Mouse (Mus musculus) brain, embryonic 14.5 days (tissue): Measurements from ENCODE around the gene Kmt2b.

Experiments used
- CTCF ChIP-seq: fragments of 200-500 bp; IDR thresholded peaks from 2 replicates; pipeline ENCODE4 v1.5.1; 2012; ENCODE audit warnings: inconsistent platforms, mild to moderate bottlenecking, moderate library complexity, borderline replicate concordance; ENCODE audit not compliant: insufficient read depth, insufficient read length; ENCODE audit errors: extremely low read depth
- POLR2A ChIP-seq: fragments of 200-500 bp; IDR thresholded peaks from 2 replicates; pipeline ENCODE4 v1.6.1; 2012; ENCODE audit warnings: mild to moderate bottlenecking, inconsistent platforms, borderline replicate concordance; ENCODE audit not compliant: poor library complexity, insufficient read depth, insufficient read length, severe bottlenecking; ENCODE audit errors: extremely low read depth

DNA sequence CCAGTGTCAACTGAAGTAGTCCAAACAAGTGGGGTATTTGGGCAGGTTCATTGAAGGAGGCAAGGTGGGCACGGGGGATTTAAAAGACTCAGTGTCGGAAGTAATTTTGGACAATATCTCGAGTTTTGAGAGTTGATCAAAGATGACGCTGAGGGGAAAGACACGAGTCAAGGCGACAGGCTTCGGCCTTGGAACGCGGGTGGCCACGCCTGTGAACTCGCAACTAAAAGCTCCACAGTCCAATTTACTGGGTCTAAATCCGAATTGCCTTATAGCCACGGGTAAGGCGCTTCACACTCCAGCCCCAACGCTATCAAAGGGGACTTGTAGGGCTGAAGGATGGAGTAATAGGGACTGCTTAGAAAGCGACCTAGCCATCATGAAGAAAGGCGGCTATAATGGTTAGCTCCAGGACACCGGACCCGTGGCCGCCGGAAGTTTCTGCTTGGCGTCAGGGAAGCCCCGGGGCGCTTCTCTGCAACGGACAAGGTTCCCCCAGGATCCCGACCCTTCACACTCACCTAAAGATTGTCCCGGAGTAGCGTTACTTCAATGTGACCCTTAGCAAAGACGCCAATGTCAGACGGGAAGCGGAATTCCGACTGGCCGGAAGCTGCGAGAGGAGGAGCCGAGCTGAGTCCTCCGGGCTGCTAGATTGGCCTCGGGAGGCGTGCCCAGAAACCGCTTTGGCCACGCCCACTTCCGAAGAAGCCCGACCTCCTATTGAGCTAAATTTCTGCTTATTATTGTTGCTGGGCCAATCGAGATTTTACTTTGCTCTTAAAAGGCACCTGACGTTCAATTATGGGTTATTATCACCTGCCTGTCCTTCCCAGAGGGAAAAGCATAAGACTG, 37.2 kb upstream of the Kmt2b start, which contains the start of gene Cox6b1:
- TF ChIP-seq CTCF (no peak), POLR2A (no peak; the same call in 1 of the 2 replicates)
